21 mouse cellular contexts compared by ENCODE assay signal in the genomic region with DNA sequence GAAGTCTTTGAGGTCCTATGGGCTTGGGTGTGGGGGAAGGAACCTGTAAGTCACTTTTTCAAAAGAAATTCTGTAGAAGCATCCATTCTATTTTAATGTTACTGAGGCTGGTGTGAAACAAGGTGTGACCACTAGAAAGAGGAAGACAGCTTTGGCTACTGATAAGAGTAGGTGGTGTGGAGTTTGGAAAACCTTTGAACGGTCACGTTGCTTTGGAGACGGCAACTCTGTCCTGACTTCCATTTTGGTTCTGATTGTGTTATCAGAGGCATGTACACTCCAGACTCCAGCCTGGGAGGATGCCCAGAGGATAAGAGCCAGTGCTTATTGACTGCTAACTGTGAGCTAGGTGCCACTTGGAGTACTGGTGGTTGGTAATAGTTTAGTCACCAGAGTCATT. TPM values are rescaled to one million over a fixed set of nuclear protein-coding genes. Genes with fewer than 3 reads are reported as not detected.
A peak's percentile ranks its signal among the peaks of the same experiment; 100 is the strongest.
DNase-seq lines count a peak whose midpoint lies in the region; ATAC-seq and TF ChIP-seq lines count a peak whose summit lies in the region.
"Had no signal": no experiment of that assay in that cellular context is flagged by ENCODE, and none has a peak within 500 bp of the region (broad histone marks: within the 10 kb centered on the region; RNA-seq: fewer than 3 reads in every experiment).

No protein-coding gene starts in this region.

- H3K36me3 ChIP-seq in liver, embryonic 11.5 days (ENCODE audit: control insufficient read depth, insufficient read depth, low read length): no peaks in the 10 kb centered on the region
- H3K36me3 ChIP-seq in liver, postnatal 0 days (replicated peaks; ENCODE audit: insufficient read depth, low read length): no peaks in the 10 kb centered on the region
- H3K36me3 ChIP-seq: embryonic facial prominence, embryonic 15.5 days; forebrain, embryonic 15.5 days; G1E; hindbrain, embryonic 13.5 days; kidney, embryonic 15.5 days; limb, embryonic 10.5 days; midbrain, embryonic 13.5 days had no signal

- H3K27me3 ChIP-seq in liver, embryonic 11.5 days (replicated peaks; ENCODE audit: control insufficient read depth, insufficient read depth, low read length): no peaks in the 10 kb centered on the region
- no peaks in the 10 kb centered on the region for H3K27me3 ChIP-seq in liver, postnatal 0 days (ENCODE audit: insufficient read depth, low read length)
- H3K27me3 ChIP-seq: embryonic facial prominence, embryonic 15.5 days; forebrain, embryonic 15.5 days; hindbrain, embryonic 13.5 days; kidney, embryonic 15.5 days; midbrain, embryonic 13.5 days had no signal

- H3K4me1 ChIP-seq in liver, embryonic 11.5 days (replicated peaks; ENCODE audit: control insufficient read depth, insufficient read depth, low read length): peaks cover 15% of the 10 kb centered on the region
- no peaks in the 10 kb centered on the region for H3K4me1 ChIP-seq in liver, postnatal 0 days (ENCODE audit: insufficient read depth)
- H3K4me1 ChIP-seq: embryonic facial prominence, embryonic 15.5 days; limb, embryonic 10.5 days; midbrain, embryonic 13.5 days had no signal

- no peak overlapping the region for H3K4me3 ChIP-seq in liver, embryonic 11.5 days (ENCODE audit: low read depth, low read length)
- H3K4me3 ChIP-seq in liver, postnatal 0 days (ENCODE audit: low read depth, low read length): no peak overlapping the region
- H3K4me3 ChIP-seq: embryonic facial prominence, embryonic 15.5 days; forebrain, embryonic 15.5 days; hindbrain, embryonic 13.5 days; kidney, embryonic 15.5 days; limb, embryonic 10.5 days; midbrain, embryonic 13.5 days had no signal

- ATAC-seq in liver, embryonic 11.5 days (replicated peaks; ENCODE audit: low FRiP score): peak; percentile 69
- peak; percentile 38; the same call in 1 of the 2 replicates for ATAC-seq in liver, postnatal 0 days
- ATAC-seq: forebrain, embryonic 15.5 days; lung, postnatal 0 days; midbrain, embryonic 13.5 days had no signal

- H3K4me2 ChIP-seq in liver, embryonic 11.5 days: no peak overlapping the region; the same call in 1 of the 2 replicates
- H3K4me2 ChIP-seq in liver, postnatal 0 days (ENCODE audit: low read depth, low read length): no peak overlapping the region
- H3K4me2 ChIP-seq: embryonic facial prominence, embryonic 15.5 days; forebrain, embryonic 15.5 days; hindbrain, embryonic 13.5 days; kidney, embryonic 15.5 days; midbrain, embryonic 13.5 days had no signal

- no peak overlapping the region for H3K9ac ChIP-seq in liver, embryonic 11.5 days (ENCODE audit: low read depth, low read length)
- no peak overlapping the region for H3K9ac ChIP-seq in liver, postnatal 0 days (replicated peaks)
- H3K9ac ChIP-seq: embryonic facial prominence, embryonic 15.5 days; forebrain, embryonic 15.5 days; hindbrain, embryonic 13.5 days; kidney, embryonic 15.5 days; midbrain, embryonic 13.5 days had no signal

- TF ChIP-seq EP300 in liver, postnatal 0 days (IDR thresholded peaks at IDR 0.05; ENCODE audit: low read depth): peak; percentile 69

- WGBS in liver, embryonic 11.5 days: 31% methylated on average over 3 of the region's 3 CpGs
- WGBS in liver, postnatal 0 days (ENCODE audit: insufficient replicate concordance): 23% methylated on average over 3 of the region's 3 CpGs

- no peaks in the 10 kb centered on the region for H3K9me3 ChIP-seq in liver, embryonic 11.5 days (ENCODE audit: control insufficient read depth, low read length)
- no peaks in the 10 kb centered on the region for H3K9me3 ChIP-seq in liver, postnatal 0 days (ENCODE audit: low read length)
- H3K9me3 ChIP-seq: embryonic facial prominence, embryonic 15.5 days; forebrain, embryonic 15.5 days; hindbrain, embryonic 13.5 days; kidney, embryonic 15.5 days; limb, embryonic 10.5 days; midbrain, embryonic 13.5 days had no signal

- intact Hi-C loops in heart, postnatal 10 days (cut with DNase I): no loop called here
- intact Hi-C loops in heart, postnatal 36 days (cut with DNase I): no loop called here

- no peak overlapping the region for H3K27ac ChIP-seq in liver, embryonic 11.5 days (ENCODE audit: low read depth, low read length)
- H3K27ac ChIP-seq in liver, postnatal 0 days (ENCODE audit: low read depth): no peak overlapping the region
- H3K27ac ChIP-seq: embryonic facial prominence, embryonic 15.5 days; forebrain, embryonic 15.5 days; hindbrain, embryonic 13.5 days; kidney, embryonic 15.5 days; limb, embryonic 10.5 days; midbrain, embryonic 13.5 days had no signal

- TF ChIP-seq CTCF in liver, postnatal 0 days (IDR thresholded peaks at IDR 0.05; ENCODE audit: low read depth): no peak

- peak; percentile 25 to 33 for DNase-seq in heart, postnatal 10 days
- no peak for DNase-seq in heart, postnatal 36 days
- DNase-seq in liver, embryonic 11.5 days (ENCODE audit: low spot score): no peak
- DNase-seq in liver, postnatal 0 days: no peak
- DNase-seq in urinary bladder, postnatal 25 days (ENCODE audit: low spot score): no peak
- no peak for DNase-seq in layer of hippocampus, postnatal 14 days (ENCODE audit: low spot score in 2 of 2)
- no peak for DNase-seq in adrenal gland, adult 8-10 months
- DNase-seq: adrenal gland, postnatal 14 days; cerebellum, adult 8-10 months; cerebellum, postnatal 36 days; gastrocnemius, postnatal 36 days; kidney, adult 11 months; kidney, postnatal 4 days had no signal

RNA-seq across cellular contexts. Expression of a gene that starts 25.6 kb away (rescaled TPM):
- total RNA-seq in heart, postnatal 10 days (2021): 1 to 10 TPM; 6.4 to 6.8 TPM
- 1 to 10 TPM; 2.5 TPM for total RNA-seq in heart, postnatal 36 days (2021)
- 0.73 and 0.87 TPM in 2 replicates for polyA plus RNA-seq in liver, embryonic 11.5 days (2014; fragmentation: Nextera tagmentation; extraction: Ambion mirVana)
- polyA plus RNA-seq in liver, postnatal 0 days (2015; fragmentation: Nextera tagmentation; extraction: Ambion mirVana): 0.20 and 0.31 TPM in 2 replicates
- 10 to 100 TPM; 47.1 to 51.7 TPM for total RNA-seq in layer of hippocampus, postnatal 14 days (2021)
- total RNA-seq in adrenal gland, adult 8-10 months (2022): 10 to 100 TPM in 1 of 4 experiments, 1 to 10 TPM in 3; 7.4 to 13.4 (median 9.1) TPM
- polyA plus RNA-seq: G1E had no signal

Comparison
In these comparisons a context has a peak if more than half of its experiments do, and no peak if none do; other contexts are left out.
1. DNase-seq: peak in heart, postnatal 10 days (2 of 2); none in heart, postnatal 36 days (0 of 2), liver, embryonic 11.5 days (single experiment), liver, postnatal 0 days (single experiment), urinary bladder, postnatal 25 days (single experiment), layer of hippocampus, postnatal 14 days (0 of 2) and adrenal gland, adult 8-10 months (single experiment).